Mouse (Mus musculus) ES-Bruce4 (cell line): ENCODE results near the gene Trmt112. TPM values are rescaled to one million over a fixed set of nuclear protein-coding genes. Genes with fewer than 3 reads are reported as not detected.
"Not testable (repeated sequence)": the region's sequence is repeated elsewhere in the genome, so short reads cannot be mapped to it uniquely, and the experiment has no call there.

Experiments used
- H3K27ac ChIP-seq: 2 replicates; pipeline ENCODE4 v1.5.1; 2012; ENCODE audit warnings: low read length, inconsistent platforms; ENCODE audit not compliant: insufficient read depth
- H3K27me3 ChIP-seq: 2 replicates; pipeline ENCODE4 v1.6.1; 2012; ENCODE audit warnings: mild to moderate bottlenecking, low read length, inconsistent platforms; ENCODE audit not compliant: control insufficient read depth, poor library complexity, insufficient read depth, severe bottlenecking
- H3K36me3 ChIP-seq: 2 replicates; pipeline ENCODE4 v1.6.1; 2012; ENCODE audit warnings: inconsistent platforms, mild to moderate bottlenecking, low read length, moderate library complexity; ENCODE audit not compliant: control insufficient read depth, poor library complexity, insufficient read depth, severe bottlenecking
- H3K4me1 ChIP-seq: one replicate; pipeline ENCODE4 v1.8.1; 2011; ENCODE audit warnings: low read length; ENCODE audit not compliant: control insufficient read depth, insufficient read depth
- H3K4me3 ChIP-seq: 2 replicates; pipeline ENCODE4 v1.5.1; 2011; ENCODE audit warnings: low read depth, mild to moderate bottlenecking, low read length
- H3K9ac ChIP-seq: 2 replicates; pipeline ENCODE4 v1.6.1; 2012; ENCODE audit warnings: low read depth, mild to moderate bottlenecking, inconsistent platforms; ENCODE audit not compliant: poor library complexity, severe bottlenecking
- H3K9me3 ChIP-seq: replicated peaks from 2 replicates; pipeline ENCODE4 v1.6.1; 2012; ENCODE audit warnings: mild to moderate bottlenecking, low read length, inconsistent platforms; ENCODE audit not compliant: control insufficient read depth, poor library complexity, insufficient read depth, severe bottlenecking
- CTCF ChIP-seq: IDR thresholded peaks from one replicate; pipeline ENCODE4 v1.8.1; 2011; ENCODE audit warnings: low read depth, low read length
- EP300 ChIP-seq: IDR thresholded peaks from 2 replicates; pipeline ENCODE4 v1.6.1; 2011; ENCODE audit warnings: low read depth, low read length; ENCODE audit not compliant: insufficient read depth
- POLR2A ChIP-seq: IDR thresholded peaks from one replicate; pipeline ENCODE4 v1.8.1; 2011; ENCODE audit warnings: low read length; ENCODE audit not compliant: insufficient read depth
- polyA plus RNA-seq: library from polyadenylated mRNA; stranded (reverse); fragments of >200 nt; gene quantifications from 2 replicates; pipeline ENCODE4 v1.2.4, GENCODE M21; 2011; ENCODE audit warnings: low read depth; ENCODE audit not compliant: missing spikeins, insufficient read depth, insufficient read length

Trmt112 gene
- polyA plus RNA-seq, 1 experiment: 112 TPM

- Histone ChIP-seq H3K9ac (no peak overlapping the region), H3K4me3 (no peak overlapping the region), H3K4me1 (peaks cover 1% of the 10 kb centered on the region), H3K9me3 (peaks cover 17% of the 10 kb centered on the region), H3K27ac (no peak overlapping the region), H3K36me3 (no peaks in the 10 kb centered on the region), H3K27me3 (no peaks in the 10 kb centered on the region)
- TF ChIP-seq CTCF (no peak), EP300 (no peak), POLR2A (no peak)
These were observed 15.6 kb upstream of the Trmt112 start for GRCm38 (mm10) chr19:6893731-6894451.

DNA sequence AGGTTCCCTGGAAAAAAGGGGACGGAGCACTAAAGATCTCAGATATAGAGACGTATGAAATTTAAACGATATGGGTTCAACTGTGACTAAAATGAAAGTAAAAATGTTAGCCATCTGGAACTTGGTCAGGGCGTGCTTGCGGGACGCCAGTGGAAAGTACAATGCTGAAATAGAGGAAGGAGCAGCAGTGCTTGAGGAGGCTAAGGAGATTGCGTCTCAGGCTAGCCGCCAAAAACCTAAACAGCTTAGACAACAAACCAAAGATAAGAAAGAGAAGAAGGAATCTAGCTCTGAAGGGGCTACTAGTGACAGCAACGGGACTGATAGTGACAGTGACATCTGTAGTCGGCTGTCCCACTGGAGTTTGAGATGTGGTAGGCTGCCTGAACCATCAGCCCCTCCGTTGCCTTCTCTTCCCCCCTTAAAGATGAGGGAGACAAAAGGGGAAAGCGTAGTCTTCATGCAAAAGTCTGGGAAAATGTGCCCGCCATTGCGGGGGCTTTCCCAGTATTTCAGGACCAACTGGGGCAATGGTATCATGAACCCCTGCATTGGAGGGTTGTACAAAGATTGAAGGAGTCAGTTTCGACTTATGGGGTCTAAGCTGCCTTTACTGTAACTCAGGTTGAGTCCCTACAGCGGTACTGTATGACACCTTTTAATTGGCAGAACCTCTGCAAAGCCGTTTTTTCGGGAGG is 13.7 kb upstream of the Trmt112 start:
- not testable (repeated sequence) for H3K36me3 ChIP-seq, H3K27ac ChIP-seq, H3K27me3 ChIP-seq, H3K9ac ChIP-seq, H3K4me3 ChIP-seq, H3K4me1 ChIP-seq
- H3K9me3 ChIP-seq: peaks cover 23% of the 10 kb centered on the region

DNA sequence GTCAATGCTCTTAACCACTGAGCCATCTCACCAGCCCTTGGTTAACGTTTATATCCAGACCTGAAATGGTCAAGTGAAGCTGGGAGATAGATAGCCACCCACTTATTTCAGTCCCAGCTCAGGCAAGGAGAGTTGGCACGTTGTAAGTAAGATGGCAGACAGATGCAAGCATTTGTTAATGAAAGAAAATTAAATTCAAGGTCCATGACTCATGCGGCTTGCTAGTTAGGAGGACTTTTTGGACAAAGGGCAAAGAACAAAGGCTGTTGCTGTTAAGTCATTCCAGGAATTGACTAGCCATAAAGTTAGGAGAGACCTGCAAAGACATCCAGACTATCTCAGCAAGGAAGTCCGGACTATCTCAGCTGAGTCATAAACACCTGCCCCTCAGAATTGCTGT is 9.9 kb upstream of the Trmt112 start:
- Histone ChIP-seq H3K4me1 (no peaks in the 10 kb centered on the region), H3K4me3 (no peak overlapping the region), H3K27ac (no peak overlapping the region), H3K36me3 (no peaks in the 10 kb centered on the region), H3K27me3 (no peaks in the 10 kb centered on the region), H3K9ac (no peak overlapping the region), H3K9me3 (peaks cover 23% of the 10 kb centered on the region)
- TF ChIP-seq POLR2A (no peak), EP300 (no peak), CTCF (no peak)

DNA sequence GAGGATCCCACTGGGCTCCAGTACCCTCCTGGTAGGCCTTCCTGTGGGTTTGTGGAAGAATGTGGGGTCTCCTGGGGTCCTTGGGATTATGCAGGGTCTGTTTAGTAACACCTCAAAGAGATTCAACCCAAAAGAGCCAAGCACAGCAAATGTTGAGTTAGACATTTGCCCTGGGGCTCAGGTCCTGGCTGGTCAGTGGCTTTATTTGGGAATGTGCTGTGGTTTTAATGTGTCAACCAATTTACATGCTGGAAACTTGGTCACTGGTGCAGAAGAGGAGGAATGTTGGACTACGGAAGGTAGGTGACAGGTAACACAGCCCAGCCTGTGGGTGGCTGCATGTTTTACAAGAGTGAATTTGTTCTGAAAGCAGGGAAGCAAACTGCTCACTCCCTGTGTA is 6.5 kb upstream of the Trmt112 start:
- Histone ChIP-seq H3K27me3 (no peaks in the 10 kb centered on the region), H3K36me3 (peaks cover 7% of the 10 kb centered on the region; the same call in 1 of the 2 replicates), H3K4me1 (no peaks in the 10 kb centered on the region), H3K4me3 (no peak overlapping the region), H3K9ac (no peak overlapping the region), H3K27ac (no peak overlapping the region), H3K9me3 (0 out of 2 replicates have a peak, but pooled peaks cover 6% of the 10 kb centered on the region)
- no peak for TF ChIP-seq POLR2A
- TF ChIP-seq EP300: no peak
- no peak for TF ChIP-seq CTCF

DNA sequence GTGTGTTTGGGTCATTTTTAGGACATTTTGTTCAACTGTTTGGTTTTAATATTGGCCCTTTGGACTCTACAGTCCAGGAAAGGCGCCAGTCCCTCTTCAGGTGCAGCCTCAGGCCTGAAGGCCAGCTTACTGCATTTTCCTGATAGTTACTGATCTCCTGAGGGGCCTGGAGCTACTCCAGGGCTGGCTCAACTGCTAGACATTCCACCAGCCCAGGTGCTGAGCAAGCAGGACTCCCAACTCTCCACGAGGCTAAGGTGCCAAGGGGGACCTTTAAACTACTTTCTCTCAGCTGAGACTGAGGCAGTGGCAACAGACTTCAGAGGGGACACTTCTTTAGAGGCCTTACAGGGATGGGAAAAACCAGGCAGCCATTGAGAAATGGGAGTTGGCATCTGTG is 4.7 kb upstream of the Trmt112 start:
- H3K9ac ChIP-seq: no peak overlapping the region
- TF ChIP-seq CTCF (no peak), POLR2A (no peak), EP300 (no peak)
- H3K4me3 ChIP-seq: no peak overlapping the region
- no peaks in the 10 kb centered on the region for H3K27me3 ChIP-seq
- peaks cover 7% of the 10 kb centered on the region; the same call in 1 of the 2 replicates for H3K36me3 ChIP-seq
- no peak overlapping the region for H3K27ac ChIP-seq
- H3K9me3 ChIP-seq: 0 out of 2 replicates have a peak, but pooled peaks cover 2% of the 10 kb centered on the region
- H3K4me1 ChIP-seq: no peaks in the 10 kb centered on the region

- Histone ChIP-seq H3K4me1 (no peaks in the 10 kb centered on the region), H3K27ac (no peak overlapping the region), H3K4me3 (no peak overlapping the region), H3K36me3 (peaks cover 7% of the 10 kb centered on the region; the same call in 1 of the 2 replicates), H3K9me3 (no peaks in the 10 kb centered on the region), H3K9ac (no peak overlapping the region), H3K27me3 (no peaks in the 10 kb centered on the region)
- TF ChIP-seq POLR2A: no peak
- no peak for TF ChIP-seq EP300
- no peak for TF ChIP-seq CTCF
These were observed 3.9 kb upstream of the Trmt112 start for GRCm38 (mm10) chr19:6905498-6906159.
